Comparison of ENCODE assay signal across 8 mouse cellular contexts in the genomic region with DNA sequence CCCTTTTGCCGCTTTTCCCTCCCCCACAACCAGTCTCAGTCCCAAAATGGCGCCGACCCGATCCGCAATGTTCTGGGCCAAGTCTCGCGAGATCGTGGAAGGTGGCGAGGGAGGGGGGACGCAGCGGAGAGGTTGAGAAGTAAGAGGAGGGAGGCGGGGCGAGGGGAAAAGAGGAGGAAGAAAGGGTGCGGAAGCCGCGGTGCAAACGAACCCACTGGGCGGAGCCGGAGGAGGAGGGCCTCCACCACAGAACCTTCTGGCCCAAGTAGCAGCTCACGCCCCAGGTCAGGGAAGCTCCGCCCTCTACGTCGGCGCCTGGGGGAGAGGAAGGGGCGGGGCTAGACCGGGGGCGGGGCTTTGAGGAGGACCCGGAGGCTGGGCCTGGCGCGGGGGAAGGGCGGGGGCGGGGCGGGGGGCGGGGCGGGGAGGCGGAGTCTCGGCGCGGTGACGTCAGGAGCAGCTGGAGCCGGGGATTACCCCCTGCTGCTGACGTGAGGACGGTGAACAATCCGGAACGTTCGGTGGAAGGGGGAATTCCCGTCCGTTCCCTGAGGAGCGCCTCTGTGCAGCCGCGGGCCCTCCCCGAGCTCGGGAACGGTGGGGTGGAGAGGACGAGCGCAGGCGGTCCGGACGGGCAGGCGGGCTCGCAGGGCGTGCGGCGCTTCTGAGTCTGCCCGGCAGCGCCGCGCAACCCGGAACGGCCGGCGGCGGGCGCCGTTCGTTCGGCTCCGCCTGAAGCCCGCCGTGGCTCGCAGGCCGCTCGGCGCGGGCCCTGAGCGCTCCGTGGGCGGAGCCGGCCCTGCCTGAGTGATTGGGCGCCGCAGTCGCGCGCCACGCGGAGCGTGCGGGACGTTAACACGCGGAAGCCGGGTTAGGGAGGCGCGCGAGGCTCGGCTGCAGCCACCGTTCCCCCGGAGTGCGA. TPM values are rescaled to one million over a fixed set of nuclear protein-coding genes. Genes with fewer than 3 reads are reported as not detected.
DNase-seq lines count a peak whose midpoint lies in the region; ATAC-seq lines count a peak whose summit lies in the region.

Gene Gpbp1 (minus strand): TSS at position 310 of the 922 bp plus-strand sequence.

- H3K9me3 ChIP-seq in hindbrain, embryonic 14.5 days (ENCODE audit: control insufficient read depth, low read length), result no peaks in the 10 kb centered on the region

- peak within 1 kb of the TSS; percentile 81 for H3K4me3 ChIP-seq in hindbrain, embryonic 14.5 days (replicated peaks; ENCODE audit: low read length)

- no peaks in the 10 kb centered on the region for H3K36me3 ChIP-seq in hindbrain, embryonic 14.5 days (replicated peaks; ENCODE audit: control insufficient read depth, insufficient read depth)

- peak; percentile 100 for DNase-seq in R1 (ENCODE audit: low read depth, low spot score)
- peak; percentile 99 to 100 for DNase-seq in cerebellum, postnatal 25 days
- peak; percentile 98 to 100 for DNase-seq in frontal cortex, postnatal 25 days (ENCODE audit: low spot score in 2 of 2)
- peak; percentile 99 for DNase-seq in hindbrain, embryonic 14.5 days (ENCODE audit: low spot score)
- peak; percentile 100 for DNase-seq in layer of hippocampus, postnatal 36 days
- DNase-seq in lung, postnatal 36 days, result peak; percentile 100
- DNase-seq in retina, postnatal 1 day, result peak; percentile 100
- DNase-seq in urinary bladder, adult 18-20 months (ENCODE audit: low spot score in 2 of 2), result peak; percentile 98 to 100

- H3K27me3 ChIP-seq in hindbrain, embryonic 14.5 days (ENCODE audit: control insufficient read depth, insufficient read depth, low read length), result peaks cover 24% of the 10 kb centered on the region

- WGBS in hindbrain, embryonic 14.5 days, result under 1% methylated on average over 89 of the region's 109 CpGs

- H3K9ac ChIP-seq in hindbrain, embryonic 14.5 days, result peak within 1 kb of the TSS; percentile 89

- H3K4me2 ChIP-seq in hindbrain, embryonic 14.5 days (replicated peaks), result peak within 1 kb of the TSS; percentile 82

- peak within 1 kb of the TSS; percentile 97 for H3K27ac ChIP-seq in hindbrain, embryonic 14.5 days

- peaks cover 30% of the 10 kb centered on the region for H3K4me1 ChIP-seq in hindbrain, embryonic 14.5 days (replicated peaks; ENCODE audit: control insufficient read depth, insufficient read depth, low read length)

- peak; percentile 97 for ATAC-seq in hindbrain, embryonic 14.5 days (ENCODE audit: low FRiP score)

RNA-seq across cellular contexts. Expression of gene Gpbp1, which starts in this region (rescaled TPM):
- polyA plus RNA-seq in hindbrain, embryonic 14.5 days (2014; fragmentation: Nextera tagmentation; extraction: Ambion mirVana), result 99.1 and 99.5 TPM in 2 replicates
- 10 to 100 TPM; 86.2 to 90.9 TPM for total RNA-seq in layer of hippocampus, postnatal 36 days (2021)

Comparison
In these comparisons a context has a peak if more than half of its experiments do, and no peak if none do; other contexts are left out.
1. Peak in every context shown above with its lines: DNase-seq, ATAC-seq, H3K4me3 ChIP-seq and H3K27ac ChIP-seq.